Mouse (Mus musculus) spleen, adult 2 months (tissue): ENCODE data around the gene Cipc. TPM values are rescaled to one million over a fixed set of nuclear protein-coding genes. Genes with fewer than 3 reads are reported as not detected.

Experiments
- DNase-seq, 2 experiments: peaks; one replicate each; pipeline versions ENCODE4 v3.0.0 to v3.0.0-alpha.2; 2012 to 2021; ENCODE audit warnings: low spot score in 2 of 2, low read depth in 1 of 2
- H3K27ac ChIP-seq: fragments of 200-500 bp; 2 replicates; pipeline ENCODE4 v1.5.1; 2012; ENCODE audit warnings: low read length, inconsistent platforms; ENCODE audit not compliant: insufficient read depth
- H3K27me3 ChIP-seq: fragments of 200-500 bp; 2 replicates; pipeline ENCODE4 v1.6.1; 2012; ENCODE audit warnings: mild to moderate bottlenecking, moderate library complexity, low read length, inconsistent platforms; ENCODE audit not compliant: control insufficient read depth, insufficient read depth
- H3K36me3 ChIP-seq: fragments of 200-500 bp; 2 replicates; pipeline ENCODE4 v1.6.1; 2012; ENCODE audit warnings: mild to moderate bottlenecking, low read length, inconsistent platforms; ENCODE audit not compliant: control insufficient read depth, insufficient read depth
- H3K4me1 ChIP-seq: fragments of 200-500 bp; 2 replicates; pipeline ENCODE4 v1.6.1; 2011; ENCODE audit warnings: inconsistent platforms; ENCODE audit not compliant: control insufficient read depth, insufficient read depth, insufficient read length
- H3K4me3 ChIP-seq: fragments of 200-500 bp; 2 replicates; pipeline ENCODE4 v1.5.1; 2011; ENCODE audit warnings: mild to moderate bottlenecking, inconsistent platforms; ENCODE audit not compliant: insufficient read depth, insufficient read length; ENCODE audit errors: extremely low read depth
- CTCF ChIP-seq: fragments of 200-500 bp; IDR thresholded peaks from 2 replicates; pipeline ENCODE4 v1.5.1; 2011; ENCODE audit warnings: mild to moderate bottlenecking, inconsistent platforms; ENCODE audit not compliant: insufficient read depth, insufficient read length, insufficient replicate concordance; ENCODE audit errors: extremely low read depth
- POLR2A ChIP-seq: fragments of 200-500 bp; IDR thresholded peaks from 2 replicates; pipeline ENCODE4 v1.6.1; 2011; ENCODE audit warnings: low read depth, low read length, inconsistent platforms
- WGBS: fragments of 180-500 bp; shearing (Covaris S2); methylation state at CpG from one replicate; pipeline ENCODE4 v1.1.7; 2018; 5-methylcytosine and 5-hydroxymethylcytosine counted together
- polyA plus RNA-seq: library from polyadenylated mRNA; depleted of rRNA; stranded (reverse); fragments of >200 nt; gene quantifications from 2 replicates; pipeline ENCODE4 v1.2.3, GENCODE M21; 2012

Gene Cipc
- polyA plus RNA-seq, 1 experiment: 24.2 TPM

DNA sequence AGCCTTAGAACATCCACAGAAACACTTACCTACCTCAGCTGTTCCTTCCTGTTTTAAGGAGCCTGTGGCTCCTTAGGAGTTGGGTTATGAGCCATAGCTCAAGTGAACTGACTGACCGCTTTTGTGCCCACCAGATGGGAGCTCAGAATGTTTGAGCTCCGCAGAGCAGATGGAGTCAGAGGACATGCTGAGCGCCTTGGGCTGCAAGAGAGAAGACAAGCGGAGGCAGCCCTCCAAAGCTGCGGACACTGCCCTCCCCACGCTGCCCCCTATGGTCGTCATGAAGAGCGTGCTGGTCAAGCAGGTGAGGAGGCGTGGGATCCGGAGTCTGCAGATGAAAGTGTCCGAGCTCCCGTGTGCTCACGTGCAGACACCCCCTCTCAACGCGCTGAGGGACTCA lies 13.3 kb downstream of the Cipc start:
- no peak for DNase-seq
- WGBS: 95% methylated on average over 15 of the region's 15 CpGs
- TF ChIP-seq POLR2A (no peak), CTCF (no peak)

DNA sequence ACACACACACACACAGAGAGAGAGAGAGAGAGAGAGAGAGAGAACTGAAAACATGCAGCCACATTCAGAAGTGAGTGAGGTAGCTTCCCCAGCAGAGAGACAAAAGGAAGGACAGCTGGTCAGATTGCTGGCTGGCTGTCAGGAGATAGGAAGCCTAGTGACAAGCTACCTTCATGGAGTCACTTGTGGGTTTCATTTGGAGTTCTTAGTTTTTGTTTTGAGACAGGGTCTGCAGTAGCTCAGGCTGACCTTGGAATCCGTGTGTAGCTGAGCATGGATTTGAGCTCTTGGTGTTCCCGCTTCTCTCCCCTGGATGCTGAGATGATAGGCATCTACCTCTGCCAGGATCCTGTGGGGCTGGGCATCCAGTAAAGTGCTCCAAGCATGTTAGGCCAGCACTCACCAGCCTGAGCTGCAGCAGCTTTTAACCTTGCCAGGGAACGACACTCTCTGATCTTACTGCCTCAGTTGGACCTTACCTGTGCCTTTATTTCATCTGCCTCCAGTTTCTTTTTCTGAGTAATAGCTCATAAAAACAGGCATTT lies 14.0 kb downstream of the Cipc start:
- no peak for TF ChIP-seq CTCF
- no peak for TF ChIP-seq POLR2A
- Histone ChIP-seq H3K4me3 (no peak overlapping the region), H3K27me3 (no peaks in the 10 kb centered on the region), H3K36me3 (peaks cover 53% of the 10 kb centered on the region), H3K27ac (no peak overlapping the region), H3K4me1 (no peaks in the 10 kb centered on the region)
- WGBS: over 99% methylated on average over 3 of the region's 3 CpGs
- no peak for DNase-seq

More for the DNA sequence above, 13.3 kb downstream of the Cipc start:
- Histone ChIP-seq H3K36me3 (peaks cover 55% of the 10 kb centered on the region), H3K27ac (no peak overlapping the region), H3K4me1 (no peaks in the 10 kb centered on the region), H3K4me3 (no peak overlapping the region), H3K27me3 (no peaks in the 10 kb centered on the region)

- no peak for DNase-seq
- TF ChIP-seq CTCF: no peak
- TF ChIP-seq POLR2A: no peak
- Histone ChIP-seq H3K4me1 (no peaks in the 10 kb centered on the region), H3K36me3 (peaks cover 48% of the 10 kb centered on the region), H3K27ac (no peak overlapping the region), H3K4me3 (no peak overlapping the region), H3K27me3 (no peaks in the 10 kb centered on the region)
- 89% methylated on average over 11 of the region's 11 CpGs for WGBS
Observed at GRCm38 (mm10) chr12:86961589-86962344, 14.9 kb downstream of the Cipc start.

DNA sequence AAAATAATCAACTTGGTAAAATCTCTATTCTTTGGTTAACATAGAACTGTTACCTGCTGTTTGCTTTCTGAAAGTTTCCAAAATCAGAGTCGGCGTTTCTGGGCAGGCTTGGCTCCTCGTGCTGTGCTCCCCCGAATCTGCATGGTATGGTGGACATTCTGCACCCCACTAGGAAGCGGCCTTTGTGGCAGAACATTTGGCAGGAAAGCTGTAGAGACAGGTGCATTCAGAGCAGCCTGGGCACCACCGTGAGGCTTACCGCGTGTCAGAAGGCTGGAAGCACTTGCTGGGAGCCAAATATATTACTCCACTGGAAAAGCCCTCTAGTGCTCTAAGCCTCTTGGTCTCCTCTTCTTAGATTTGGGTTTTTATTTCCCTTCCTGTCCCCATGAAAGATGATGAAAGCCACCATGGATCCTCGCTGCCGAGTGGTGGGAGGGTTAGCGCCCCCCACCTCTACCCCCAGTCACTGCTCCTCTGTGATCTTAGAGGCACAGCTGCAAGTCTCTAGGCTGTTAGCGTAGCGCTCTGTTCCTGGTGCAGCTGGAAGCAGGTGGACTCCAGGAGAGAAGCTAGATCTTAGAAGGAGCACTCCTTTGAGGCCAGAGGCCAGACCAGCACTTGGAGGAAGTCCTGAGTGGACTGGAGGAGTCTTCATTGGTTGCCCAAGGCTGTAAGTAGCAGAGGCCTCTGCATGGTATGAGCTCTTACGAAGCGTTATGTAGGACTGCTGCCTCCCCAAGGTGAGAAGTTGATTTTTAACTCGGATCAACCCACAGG lies 17.6 kb downstream of the Cipc start:
- TF ChIP-seq CTCF (no peak), POLR2A (no peak)
- no peak overlapping the region for H3K27ac ChIP-seq
- no peaks in the 10 kb centered on the region for H3K4me1 ChIP-seq
- WGBS: 92% methylated on average over 16 of the region's 16 CpGs
- DNase-seq: no peak
- no peaks in the 10 kb centered on the region for H3K27me3 ChIP-seq
- peaks cover 38% of the 10 kb centered on the region for H3K36me3 ChIP-seq
- no peak overlapping the region for H3K4me3 ChIP-seq

DNA sequence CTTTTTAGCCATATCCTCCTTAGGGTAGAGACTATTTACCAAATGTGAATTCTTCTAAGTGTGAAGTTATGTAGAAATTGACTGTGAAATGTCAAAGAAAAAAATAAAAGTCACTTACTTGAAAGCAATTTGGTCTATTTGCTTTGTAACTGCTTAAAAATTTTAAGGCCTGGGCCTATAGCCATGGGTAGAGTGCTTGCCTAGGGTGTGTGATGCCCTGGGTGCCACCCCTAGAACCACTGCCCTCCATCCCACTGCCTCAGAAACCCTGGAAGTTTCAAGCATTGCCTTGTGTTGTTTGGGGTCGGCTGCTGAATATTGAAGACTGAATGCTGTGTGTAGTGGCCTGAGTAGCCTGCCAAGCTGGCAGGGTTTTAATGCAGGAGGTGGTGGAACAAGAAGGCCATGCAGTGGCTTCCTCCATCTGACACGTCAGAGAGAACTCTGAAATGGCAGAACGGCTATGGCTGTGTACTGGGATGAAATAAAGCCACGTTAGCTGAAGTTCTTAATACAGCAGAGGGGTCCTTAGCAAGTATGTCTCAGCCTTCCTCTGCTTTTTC lies 18.5 kb downstream of the Cipc start:
- TF ChIP-seq CTCF (no peak), POLR2A (no peak)
- no peak for DNase-seq
- Histone ChIP-seq H3K27me3 (no peaks in the 10 kb centered on the region), H3K36me3 (peaks cover 32% of the 10 kb centered on the region), H3K27ac (no peak overlapping the region), H3K4me1 (no peaks in the 10 kb centered on the region), H3K4me3 (no peak overlapping the region)
- WGBS: 92% methylated on average over 4 of the region's 4 CpGs

DNA sequence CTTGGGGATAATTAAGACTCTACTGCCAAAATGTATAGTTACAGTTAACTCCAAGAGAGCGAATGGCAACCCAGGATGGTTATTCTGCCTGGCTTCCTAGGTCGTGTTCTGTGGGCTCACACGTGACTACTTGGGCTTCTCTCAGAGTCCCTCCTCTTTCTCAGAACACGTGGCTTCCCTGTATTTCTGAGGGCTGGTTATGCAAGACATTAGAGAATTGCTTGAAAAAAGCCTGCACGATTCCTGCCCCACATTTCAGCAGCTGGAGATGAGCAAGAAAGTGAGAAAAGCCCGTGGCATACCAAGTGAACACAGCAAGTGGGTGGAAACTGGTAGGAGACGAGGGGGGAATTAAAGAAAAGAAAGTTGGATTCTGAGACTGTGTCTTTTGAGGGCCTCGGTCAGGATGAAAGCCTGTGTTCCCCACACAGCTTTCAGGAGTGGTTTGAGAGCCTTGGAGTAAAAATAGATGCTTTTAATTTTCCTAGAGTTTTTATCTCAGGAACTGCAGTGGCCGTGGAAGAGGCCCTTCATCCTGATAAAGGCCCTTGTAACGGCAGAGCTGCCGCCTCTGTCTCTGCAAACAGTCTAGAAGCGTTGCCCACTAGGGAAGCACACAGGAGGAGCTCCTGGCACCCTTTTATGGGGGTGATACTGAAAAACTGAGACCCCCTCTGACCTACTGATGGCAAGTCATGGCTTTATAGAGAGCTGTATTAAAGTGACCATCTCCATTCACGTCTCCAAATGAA lies 21.8 kb downstream of the Cipc start:
- no peak overlapping the region for H3K4me3 ChIP-seq

More for the DNA sequence above, 21.8 kb downstream of the Cipc start:
- Histone ChIP-seq H3K27ac (no peak overlapping the region), H3K27me3 (no peaks in the 10 kb centered on the region), H3K4me1 (no peaks in the 10 kb centered on the region), H3K36me3 (peaks cover 10% of the 10 kb centered on the region)
- 60% methylated on average over 13 of the region's 13 CpGs for WGBS
- no peak for DNase-seq
- TF ChIP-seq CTCF: no peak
- no peak for TF ChIP-seq POLR2A
